Mouse (Mus musculus) embryonic fibroblast, embryonic 13.5 days (primary cell): Measurements from ENCODE around the gene Tpi1.

Experiments
- CTCF ChIP-seq: IDR thresholded peaks from 2 replicates; pipeline ENCODE4 v1.5.1; 2011; ENCODE audit warnings: mild to moderate bottlenecking, control low read depth, low read length, moderate library complexity, borderline replicate concordance; ENCODE audit not compliant: insufficient read depth
- POLR2A ChIP-seq: IDR thresholded peaks from 2 replicates; pipeline ENCODE4 v1.6.1; 2011; ENCODE audit warnings: low read depth, mild to moderate bottlenecking, control low read depth, low read length, moderate library complexity

DNA sequence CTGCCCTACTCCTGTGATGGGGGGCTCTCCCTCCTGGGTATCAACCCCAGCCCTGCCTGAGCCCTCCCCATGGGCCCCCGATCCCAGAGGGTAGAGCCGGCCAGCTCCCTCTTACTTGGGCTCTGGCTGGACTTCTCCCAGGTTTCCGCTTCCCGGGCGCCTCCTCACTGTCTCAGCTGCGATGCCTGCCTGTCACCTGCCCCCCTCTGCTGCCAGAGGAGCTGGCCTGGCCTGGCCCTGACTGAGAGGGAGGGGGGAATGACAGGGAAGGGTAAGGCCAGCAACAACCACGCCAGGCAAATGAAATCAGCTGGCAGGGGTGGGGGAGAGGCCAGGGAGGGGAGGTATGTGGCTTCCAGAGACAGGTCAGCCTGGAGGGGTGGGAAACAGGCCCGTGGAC is 25.7 kb upstream of the Tpi1 start:
- TF ChIP-seq CTCF (no peak), POLR2A (no peak)
